In the genomic region with DNA sequence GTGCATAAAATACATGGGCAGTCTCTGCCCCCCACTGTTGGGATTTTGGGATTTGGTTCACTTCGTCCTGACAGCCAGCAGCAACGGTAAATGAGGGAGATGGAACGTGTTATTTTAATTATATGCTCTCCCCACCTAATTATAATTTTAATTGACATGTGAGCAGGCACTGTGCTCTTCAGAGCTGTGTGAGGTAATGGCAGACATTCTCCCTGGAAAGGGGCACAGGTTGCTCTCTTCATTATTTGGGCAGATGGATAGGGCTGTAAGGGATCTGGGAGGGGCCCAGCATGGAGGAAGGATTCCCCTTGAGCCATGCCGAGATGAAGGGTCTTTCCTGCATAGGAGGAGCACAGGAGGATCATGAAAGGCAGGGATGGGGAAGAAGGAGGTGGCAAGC, we compare ENCODE assay signal across 23 mouse cellular contexts. TPM values are rescaled to one million over a fixed set of nuclear protein-coding genes. Genes with fewer than 3 reads are reported as not detected.
DNase-seq lines count a peak whose midpoint lies in the region; ATAC-seq and TF ChIP-seq lines count a peak whose summit lies in the region.
"Had no signal": no experiment of that assay in that cellular context is flagged by ENCODE, and none has a peak within 500 bp of the region (broad histone marks: within the 10 kb centered on the region; RNA-seq: fewer than 3 reads in every experiment).

No protein-coding gene starts in this region.

- intact Hi-C loops in left cerebral cortex, postnatal 36 days (cut with DNase I): no loop called here

- no peak overlapping the region for H3K4me2 ChIP-seq in hindbrain, embryonic 12.5 days (replicated peaks)
- no peak overlapping the region for H3K4me2 ChIP-seq in hindbrain, embryonic 11.5 days (replicated peaks; ENCODE audit: low read depth, low read length)
- H3K4me2 ChIP-seq in hindbrain, postnatal 0 days (ENCODE audit: low read depth, low read length): no peak overlapping the region
- H3K4me2 ChIP-seq: liver, embryonic 11.5 days had no signal

- no peaks in the 10 kb centered on the region for H3K27me3 ChIP-seq in hindbrain, embryonic 12.5 days
- no peaks in the 10 kb centered on the region for H3K27me3 ChIP-seq in hindbrain, embryonic 11.5 days (ENCODE audit: control insufficient read depth, insufficient read depth, low read length)
- no peaks in the 10 kb centered on the region for H3K27me3 ChIP-seq in hindbrain, postnatal 0 days (ENCODE audit: insufficient read depth, low read length)

- H3K4me3 ChIP-seq in hindbrain, embryonic 12.5 days: no peak overlapping the region
- H3K4me3 ChIP-seq in hindbrain, embryonic 11.5 days (ENCODE audit: low read depth, low read length): no peak overlapping the region
- no peak overlapping the region for H3K4me3 ChIP-seq in hindbrain, postnatal 0 days (ENCODE audit: low read length)
- H3K4me3 ChIP-seq: heart, adult 2 months; limb, embryonic 10.5 days had no signal

- WGBS in hindbrain, embryonic 12.5 days: 49% methylated on average over 4 of the region's 4 CpGs
- WGBS in hindbrain, embryonic 11.5 days: 67% methylated on average over 4 of the region's 4 CpGs
- WGBS in hindbrain, postnatal 0 days: 32% methylated on average over 4 of the region's 4 CpGs

- no peak overlapping the region for H3K27ac ChIP-seq in hindbrain, embryonic 12.5 days
- H3K27ac ChIP-seq in hindbrain, embryonic 11.5 days (ENCODE audit: low read depth, low read length): no peak overlapping the region
- H3K27ac ChIP-seq in hindbrain, postnatal 0 days: no peak overlapping the region
- H3K27ac ChIP-seq: heart, adult 2 months; limb, embryonic 10.5 days had no signal

- H3K9me3 ChIP-seq in hindbrain, embryonic 12.5 days (replicated peaks): no peaks in the 10 kb centered on the region
- H3K9me3 ChIP-seq in hindbrain, embryonic 11.5 days (ENCODE audit: control insufficient read depth, low read length): no peaks in the 10 kb centered on the region
- no peaks in the 10 kb centered on the region for H3K9me3 ChIP-seq in hindbrain, postnatal 0 days (ENCODE audit: low read length)
- H3K9me3 ChIP-seq: G1E; limb, embryonic 10.5 days had no signal

- peaks cover 6% of the 10 kb centered on the region for H3K4me1 ChIP-seq in hindbrain, embryonic 12.5 days
- H3K4me1 ChIP-seq in hindbrain, embryonic 11.5 days (replicated peaks; ENCODE audit: control insufficient read depth, insufficient read depth, low read length): no peaks in the 10 kb centered on the region
- H3K4me1 ChIP-seq in hindbrain, postnatal 0 days (ENCODE audit: insufficient read depth, low read length): no peaks in the 10 kb centered on the region

- no peaks in the 10 kb centered on the region for H3K36me3 ChIP-seq in hindbrain, embryonic 12.5 days
- no peaks in the 10 kb centered on the region for H3K36me3 ChIP-seq in hindbrain, embryonic 11.5 days (ENCODE audit: control insufficient read depth, insufficient read depth, low read length)
- H3K36me3 ChIP-seq in hindbrain, postnatal 0 days (ENCODE audit: insufficient read depth, low read length): no peaks in the 10 kb centered on the region
- H3K36me3 ChIP-seq: G1E; limb, embryonic 10.5 days had no signal

- no peak for TF ChIP-seq CTCF in hindbrain, postnatal 0 days (IDR thresholded peaks at IDR 0.05; ENCODE audit: low read depth)

- H3K9ac ChIP-seq in hindbrain, embryonic 12.5 days: no peak overlapping the region
- H3K9ac ChIP-seq in hindbrain, embryonic 11.5 days (ENCODE audit: low read depth, low read length): no peak overlapping the region
- no peak overlapping the region for H3K9ac ChIP-seq in hindbrain, postnatal 0 days (replicated peaks; ENCODE audit: low read length)

- ATAC-seq in hindbrain, embryonic 12.5 days (ENCODE audit: low FRiP score): peak; percentile 78
- ATAC-seq in hindbrain, embryonic 11.5 days (ENCODE audit: low FRiP score): no peak
- peak; percentile 55; the same call in 1 of the 2 replicates for ATAC-seq in hindbrain, postnatal 0 days
- ATAC-seq: activated CD4-positive, CD25-positive, alpha-beta regulatory T cell, adult 4 months; intestine, embryonic 16.5 days had no signal

- no peak for DNase-seq in hindbrain, embryonic 11.5 days (ENCODE audit: low spot score)
- peak; percentile 40 for DNase-seq in retina, postnatal 1 day
- no peak for DNase-seq in retina, embryonic 14.5 days (ENCODE audit: low spot score)
- DNase-seq in hindbrain, postnatal 0 days (ENCODE audit: low spot score): peak; percentile 35
- DNase-seq in liver: no peak
- no peak for DNase-seq in ovary, postnatal 14 days (ENCODE audit: low spot score)
- DNase-seq in left cerebral cortex, postnatal 36 days (ENCODE audit: low spot score in 2 of 2): no peak
- DNase-seq: adrenal gland, postnatal 14 days; cerebellum, adult 11 months; cerebellum, postnatal 25 days; embryo, embryonic 11 days; gastrocnemius, postnatal 25 days; heart, adult 2 months; heart, postnatal 36 days; lung, adult 18-20 months; thymus, adult 2 months had no signal

RNA-seq across cellular contexts. Expression of a gene that starts 26.9 kb away (rescaled TPM):
- polyA plus RNA-seq in hindbrain, embryonic 12.5 days (2016; fragmentation: Nextera tagmentation; extraction: Ambion mirVana): 1.8 and 2.8 TPM in 2 replicates
- polyA plus RNA-seq in hindbrain, embryonic 11.5 days (2014; fragmentation: Nextera tagmentation; extraction: Ambion mirVana): 0.54 TPM in 2 replicates
- 33.7 and 36.7 TPM in 2 replicates for total RNA-seq in hindbrain, postnatal 0 days (2014; rRNA removed)
- polyA plus RNA-seq in hindbrain, postnatal 0 days (2015; fragmentation: Nextera tagmentation; extraction: Ambion mirVana): 8.1 and 8.6 TPM in 2 replicates
- total RNA-seq in left cerebral cortex, postnatal 36 days (2021): 10 to 100 TPM; 52.0 to 52.3 TPM
- total RNA-seq: gastrocnemius, postnatal 25 days; heart, adult 2 months; megakaryocyte-erythroid progenitor cell, adult 5-6 weeks had no signal
- polyA plus RNA-seq: activated CD4-positive, CD25-positive, alpha-beta regulatory T cell, adult 4 months; G1E had no signal

Comparison
In these comparisons a context has a peak if more than half of its experiments do, and no peak if none do; other contexts are left out.
1. DNase-seq: peak in retina, postnatal 1 day (single experiment) and hindbrain, postnatal 0 days (single experiment); none in hindbrain, embryonic 11.5 days (single experiment), retina, embryonic 14.5 days (single experiment), liver (single experiment), ovary, postnatal 14 days (single experiment) and left cerebral cortex, postnatal 36 days (0 of 2).